Mouse (Mus musculus) brain, embryonic 14.5 days (tissue): Measurements from ENCODE around the gene Btnl6.

Source experiments
- CTCF ChIP-seq: fragments of 200-500 bp; IDR thresholded peaks from 2 replicates; pipeline ENCODE4 v1.5.1; 2012; ENCODE audit warnings: inconsistent platforms, mild to moderate bottlenecking, moderate library complexity, borderline replicate concordance; ENCODE audit not compliant: insufficient read depth, insufficient read length; ENCODE audit errors: extremely low read depth
- POLR2A ChIP-seq: fragments of 200-500 bp; IDR thresholded peaks from 2 replicates; pipeline ENCODE4 v1.6.1; 2012; ENCODE audit warnings: mild to moderate bottlenecking, inconsistent platforms, borderline replicate concordance; ENCODE audit not compliant: poor library complexity, insufficient read depth, insufficient read length, severe bottlenecking; ENCODE audit errors: extremely low read depth

DNA sequence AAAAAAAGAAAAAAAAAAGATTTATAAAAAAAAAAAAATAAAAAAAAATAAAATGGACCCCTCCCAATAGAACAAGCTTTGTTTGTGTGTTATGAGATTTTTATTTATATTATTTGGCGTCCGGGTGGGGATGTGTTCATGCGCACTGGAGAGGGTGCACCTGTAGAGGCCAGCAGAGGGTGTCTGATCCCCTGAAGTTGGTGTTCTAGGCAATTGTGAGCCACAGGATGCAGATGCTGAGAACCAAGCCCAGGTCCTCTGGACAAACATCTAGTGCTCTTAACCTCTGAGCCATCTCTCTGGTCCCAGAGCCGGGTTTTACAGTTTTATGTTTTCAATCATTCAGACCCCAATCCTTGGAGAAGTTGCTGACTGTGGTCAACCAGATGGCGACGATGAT is 43.3 kb upstream of the Btnl6 start:
- TF ChIP-seq CTCF, result no peak
- TF ChIP-seq POLR2A, result no peak
